Mouse (Mus musculus): ENCODE data around the gene Vstm4.

Gene Vstm4

DNA sequence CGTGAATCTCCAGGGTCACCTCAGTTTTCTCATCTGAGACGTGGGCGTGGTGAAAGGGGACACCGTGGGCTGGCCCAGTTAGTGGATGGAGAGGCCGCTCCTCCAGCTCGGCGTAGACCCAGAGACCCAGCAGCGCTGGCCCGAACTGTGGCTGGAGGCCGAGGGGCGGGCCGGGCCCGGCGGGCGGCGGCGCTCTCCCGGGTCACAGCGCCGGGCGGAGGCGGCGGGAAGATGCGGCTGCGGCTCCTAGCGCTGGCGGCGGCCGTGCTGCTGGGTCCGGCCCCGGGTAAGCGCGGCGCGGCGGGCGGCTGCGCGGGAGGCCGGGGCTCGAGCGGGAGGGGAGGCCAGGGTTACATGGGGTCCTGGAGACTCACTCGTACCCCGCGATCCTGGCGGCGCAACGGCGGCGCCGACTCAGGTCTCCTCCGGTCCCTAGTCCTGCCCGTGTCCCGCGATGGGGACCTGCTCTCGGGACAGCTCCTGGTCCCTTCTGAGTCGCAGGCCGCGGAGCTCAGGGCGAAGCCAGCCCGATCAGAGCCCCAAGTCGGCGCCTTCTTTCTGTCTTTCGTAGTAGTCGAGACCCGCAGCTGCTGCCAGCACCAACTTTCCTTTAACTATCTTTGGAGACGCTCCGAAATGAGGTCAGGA lies at the start of gene Vstm4:
Gene Vstm4 (plus strand): TSS at position 76 of the 648 bp plus-strand sequence.
- DNase-seq (ENCODE audit: low spot score in 2 of 2), result peak; percentile 75 to 83

DNA sequence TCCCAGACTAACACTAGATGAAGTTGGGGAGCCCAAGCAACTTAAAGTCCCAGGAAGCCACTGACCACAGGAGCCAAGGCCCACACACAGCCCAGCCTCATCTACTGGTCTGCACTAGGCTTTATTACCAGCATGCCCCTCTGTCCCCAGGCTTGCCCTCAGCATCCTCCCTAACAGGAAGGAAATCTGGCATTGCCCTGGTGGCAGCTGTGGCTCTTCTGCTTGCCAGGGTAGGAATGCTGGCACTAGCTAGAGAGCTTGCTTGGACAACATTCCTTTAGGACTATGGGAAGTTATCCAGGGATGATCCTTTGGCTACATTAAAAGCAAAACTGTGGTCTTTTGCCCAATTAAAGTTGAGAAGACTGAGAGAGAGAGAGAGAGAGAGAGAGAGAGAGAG lies 46.4 kb upstream of the Vstm4 start:
- DNase-seq (ENCODE audit: low spot score in 2 of 2), result no peak

DNA sequence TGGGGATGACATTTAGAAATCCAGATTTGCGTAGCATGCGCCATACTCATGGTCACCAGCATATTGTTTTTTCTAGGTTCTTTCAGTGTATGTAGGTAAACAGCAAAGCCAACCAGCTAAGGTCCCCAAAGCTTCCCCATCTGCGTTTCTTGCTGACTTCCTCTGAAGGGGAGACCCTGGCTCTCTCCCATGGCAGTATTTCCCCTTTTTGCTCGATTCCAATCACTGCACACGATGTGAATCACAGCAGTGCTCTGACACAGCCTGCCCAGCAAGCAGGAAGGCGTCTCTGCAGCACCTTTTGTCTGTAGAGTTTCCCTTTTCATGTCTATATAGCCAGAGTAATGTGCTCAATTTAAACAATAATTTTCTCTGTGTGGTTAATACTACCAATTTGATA lies 44.1 kb upstream of the Vstm4 start:
- DNase-seq (ENCODE audit: low spot score in 2 of 2), result no peak

DNA sequence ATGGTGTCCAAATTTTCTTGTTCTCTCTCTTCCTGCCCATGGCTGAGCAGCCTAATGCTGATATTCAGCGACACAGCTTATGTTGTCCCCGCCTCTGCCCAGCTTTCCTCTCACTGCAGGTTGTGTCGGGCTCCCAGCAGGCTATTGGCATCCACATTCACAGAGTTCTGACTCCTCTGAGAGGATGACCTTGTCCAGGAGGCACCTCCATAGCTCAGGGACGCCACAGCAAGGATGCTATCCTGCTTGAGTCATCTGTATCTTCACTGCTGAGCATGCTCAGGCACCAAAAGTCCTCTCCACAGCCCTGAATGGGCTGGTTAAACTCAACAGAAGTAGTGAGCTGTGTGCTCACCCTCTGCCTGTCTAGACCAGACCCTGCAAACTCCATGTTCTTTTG lies 41.6 kb upstream of the Vstm4 start:
- DNase-seq (ENCODE audit: low spot score in 2 of 2), result no peak

DNA sequence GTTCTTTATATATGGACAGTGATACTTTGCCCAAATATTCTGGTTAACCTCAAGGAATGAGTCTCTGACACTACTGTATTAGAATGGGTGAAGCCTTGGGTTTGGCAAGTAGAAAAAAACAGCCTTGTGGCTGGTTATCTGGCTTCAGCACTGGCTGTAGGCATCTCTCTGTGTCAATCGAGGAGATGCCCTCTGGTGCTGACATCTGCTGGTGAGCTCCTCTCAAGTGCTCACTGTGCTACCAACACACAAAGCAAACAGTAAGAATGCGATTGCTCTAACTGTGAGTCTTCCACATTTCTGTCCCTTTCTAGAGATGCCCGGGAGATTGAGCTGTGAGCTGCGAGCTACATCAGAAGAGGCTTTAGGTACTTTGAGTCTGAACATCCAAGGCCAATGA lies 40.0 kb upstream of the Vstm4 start:
- DNase-seq (ENCODE audit: low spot score in 2 of 2), result no peak

DNA sequence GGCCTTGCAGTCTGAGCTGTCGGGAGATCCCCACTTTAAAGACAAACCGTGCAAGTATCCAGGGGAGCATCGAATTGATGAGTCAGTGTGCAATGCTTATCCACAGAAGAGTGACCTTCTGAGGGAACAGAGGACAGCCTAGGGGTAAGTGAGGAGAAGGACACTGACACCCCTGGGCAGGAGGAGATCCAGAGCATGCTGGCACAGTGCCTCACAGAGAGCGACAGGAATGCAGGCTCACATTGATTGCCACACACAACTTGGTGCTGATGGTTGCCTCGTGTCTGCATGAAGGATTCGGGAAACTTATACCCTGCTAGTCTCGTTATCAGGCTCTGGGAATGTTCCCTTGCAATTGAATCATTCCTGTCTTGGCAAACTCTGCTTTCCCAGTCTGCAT lies 39.3 kb upstream of the Vstm4 start:
- DNase-seq (ENCODE audit: low spot score in 2 of 2), result no peak

DNA sequence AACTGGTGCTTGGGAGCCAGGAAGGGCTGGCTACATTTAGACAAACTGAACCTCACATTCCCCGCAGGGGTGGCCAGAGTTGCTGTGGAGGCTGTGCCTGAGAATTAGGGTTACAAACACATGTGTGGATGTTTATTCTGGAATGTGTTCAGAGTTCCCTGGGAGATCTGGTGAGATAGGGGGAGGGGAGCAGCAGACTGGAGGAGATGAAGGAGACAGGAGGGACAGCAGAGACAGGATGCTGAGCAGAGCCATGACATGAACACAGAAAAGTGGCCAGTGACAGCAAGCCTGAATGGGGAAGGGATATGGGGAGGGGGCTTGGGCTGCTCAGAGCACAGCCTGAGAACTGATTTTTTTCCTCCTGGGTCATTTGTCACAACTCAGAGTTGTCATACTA lies 37.3 kb upstream of the Vstm4 start:
- no peak for DNase-seq (ENCODE audit: low spot score in 2 of 2)

DNA sequence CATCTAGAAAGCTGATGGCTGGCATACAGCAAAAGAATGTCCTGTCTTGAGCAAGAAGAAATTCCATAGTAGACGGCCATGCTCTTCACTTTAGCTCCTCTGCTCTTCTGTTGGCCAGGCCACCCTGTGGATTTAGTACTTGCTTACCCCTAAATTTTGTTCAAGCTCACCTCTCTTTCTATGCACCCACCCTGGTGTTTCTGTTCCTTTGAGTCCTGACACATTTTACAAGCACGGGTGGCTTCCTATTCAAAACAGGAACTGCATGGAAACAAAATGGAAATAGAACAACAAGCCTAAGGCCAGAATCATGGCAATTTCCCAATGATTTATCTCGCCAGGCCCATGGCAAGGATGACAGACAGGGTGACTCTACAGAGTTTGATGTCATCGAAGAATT lies 33.7 kb upstream of the Vstm4 start:
- no peak for DNase-seq (ENCODE audit: low spot score in 2 of 2)

DNA sequence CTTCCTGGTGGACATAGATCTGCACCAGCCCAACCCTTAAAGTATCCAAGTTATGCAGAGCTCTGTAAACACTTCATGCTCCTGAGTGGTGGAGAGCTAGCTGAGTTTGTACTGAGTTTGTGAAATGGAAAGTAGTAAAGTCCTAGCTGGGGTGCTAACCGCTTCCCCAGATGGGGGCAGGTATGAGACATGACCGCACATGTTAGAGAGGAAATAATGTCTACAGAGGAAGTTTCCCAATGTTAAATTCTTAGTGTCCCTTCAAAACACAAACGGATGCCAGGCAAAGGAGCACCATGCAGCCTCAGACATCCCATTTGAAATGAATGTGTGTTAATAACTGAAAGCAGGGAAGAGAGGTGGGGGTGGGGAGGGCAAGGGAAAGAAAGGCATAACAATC lies 32.7 kb upstream of the Vstm4 start:
- DNase-seq (ENCODE audit: low spot score in 2 of 2), result no peak

DNA sequence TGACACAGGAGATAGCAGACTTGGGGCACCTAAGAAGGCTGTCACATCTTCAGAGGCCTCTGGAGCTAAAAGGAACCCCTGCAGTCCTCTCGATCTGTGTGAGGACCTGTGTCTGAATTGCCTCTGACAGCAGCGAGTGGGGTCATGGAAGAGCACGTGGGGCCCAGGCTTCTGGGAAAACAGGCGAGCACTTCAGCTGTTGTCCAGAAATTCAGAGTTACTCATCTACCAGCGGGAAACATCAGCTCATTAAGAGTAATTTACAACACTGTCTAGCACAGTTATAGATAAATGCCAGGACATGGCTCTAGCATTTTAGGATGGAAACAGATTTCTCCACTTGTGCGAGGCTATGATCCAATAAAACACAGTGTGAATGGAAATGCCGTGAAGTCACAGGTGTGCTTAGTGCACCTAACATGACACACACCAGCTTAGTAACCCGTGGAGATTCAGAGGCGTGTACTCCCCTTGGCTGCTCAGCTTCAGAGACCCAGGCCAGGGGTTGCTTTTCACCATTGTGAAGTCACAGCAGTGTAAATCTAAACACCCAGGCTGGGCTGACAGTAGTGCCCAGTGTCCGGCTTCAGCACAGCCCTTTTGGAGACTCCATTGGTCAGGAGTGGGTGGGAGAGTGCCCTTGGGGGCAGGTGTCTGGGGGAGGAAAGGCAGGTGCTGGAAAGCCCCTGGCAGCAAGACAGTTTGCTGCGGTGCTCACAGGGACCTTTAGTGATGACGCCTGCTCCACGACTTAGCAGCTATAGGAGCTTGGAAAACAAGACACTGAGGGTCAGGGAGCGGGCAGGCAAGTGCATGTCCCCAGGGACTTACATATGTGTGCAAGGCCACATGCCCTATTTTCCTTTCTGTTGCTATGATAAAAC lies 32.0 kb upstream of the Vstm4 start:
- peak in 1 of 2 experiments; percentile 56 for DNase-seq (ENCODE audit: low spot score in 2 of 2)

DNA sequence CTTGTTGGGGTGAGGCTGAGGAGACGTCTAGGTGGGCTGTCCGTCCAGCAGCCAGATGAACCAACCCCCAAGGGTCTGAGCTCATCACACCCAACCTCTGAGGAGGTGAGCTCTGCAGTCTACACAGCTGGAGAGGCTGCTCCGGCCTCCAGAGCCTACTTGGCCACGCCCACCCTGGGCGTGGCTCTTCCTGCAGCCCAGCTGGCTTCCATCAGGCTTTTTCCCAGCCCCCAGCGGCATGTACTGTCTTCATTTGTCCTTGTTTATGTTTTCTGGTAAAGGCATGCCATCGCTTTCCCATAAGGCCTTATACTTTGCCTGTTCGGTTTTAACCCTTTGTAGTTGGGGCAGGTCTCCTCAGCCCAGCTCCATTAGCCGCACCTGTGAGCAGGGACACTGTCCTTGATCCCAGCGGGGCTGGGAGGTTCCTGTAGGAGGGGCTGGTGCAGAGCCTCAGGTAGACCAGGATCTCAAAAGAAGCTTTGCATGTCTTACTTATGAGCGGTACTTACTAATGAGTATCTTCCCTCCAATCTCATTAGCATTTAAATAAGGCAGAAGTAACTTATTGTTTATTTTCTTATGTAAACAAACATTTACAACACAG lies 31.0 kb upstream of the Vstm4 start:
- peak; percentile 68 to 74 for DNase-seq (ENCODE audit: low spot score in 2 of 2)

DNA sequence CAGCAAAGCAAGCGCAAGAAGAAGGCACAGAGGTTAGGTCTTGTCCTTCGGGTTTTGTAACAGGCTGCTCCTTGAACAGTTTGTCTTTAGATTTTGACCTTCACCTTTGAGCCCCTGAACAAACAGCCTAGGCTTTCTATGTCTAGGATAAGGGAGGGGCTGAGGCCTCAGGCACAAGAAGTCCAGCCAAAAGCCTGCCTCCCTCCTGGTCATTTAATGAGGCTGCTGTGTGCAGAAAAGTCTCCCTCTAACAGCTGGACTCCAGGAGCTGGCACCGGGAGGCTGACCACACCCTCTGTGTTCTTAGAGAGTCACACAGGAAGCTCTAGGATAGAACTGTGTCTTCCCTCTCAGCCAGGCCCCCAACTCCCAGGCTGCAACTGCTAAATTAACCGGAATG lies 29.4 kb upstream of the Vstm4 start:
- DNase-seq (ENCODE audit: low spot score in 2 of 2), result peak; percentile 62 to 74

DNA sequence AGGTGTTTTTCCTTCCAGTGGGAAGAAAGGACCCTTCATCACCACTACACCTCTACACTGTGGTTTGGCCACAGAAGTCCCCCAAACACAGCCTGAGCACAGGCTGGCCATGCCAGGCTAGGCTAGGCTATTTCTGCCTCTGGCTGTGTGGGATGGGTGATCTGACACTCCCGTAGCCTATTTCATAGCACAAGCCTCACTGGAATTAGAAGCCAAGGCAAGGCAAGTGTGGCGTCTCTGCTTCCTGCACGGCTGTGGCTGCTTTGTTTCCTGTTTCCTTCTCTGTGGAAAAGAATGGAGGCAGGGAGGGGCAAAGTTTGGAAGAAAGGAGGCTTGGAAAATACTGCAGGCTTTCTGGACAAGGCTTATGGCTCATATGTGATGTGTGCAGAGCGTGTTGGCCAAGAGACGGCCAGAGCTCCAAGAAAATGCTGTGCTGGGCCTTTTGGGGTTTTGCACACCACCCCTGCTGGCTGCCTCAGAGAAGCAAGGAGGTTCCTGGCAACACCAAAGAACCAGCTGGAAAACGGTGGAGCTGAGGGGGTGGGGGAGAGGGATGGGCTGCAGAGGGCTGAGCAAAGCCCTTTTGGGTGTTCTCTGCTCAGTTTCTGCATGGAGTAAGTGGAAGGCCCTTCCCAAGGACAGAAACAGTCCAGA lies 28.4 kb upstream of the Vstm4 start:
- DNase-seq (ENCODE audit: low spot score in 2 of 2), result peak; percentile 58 to 61

DNA sequence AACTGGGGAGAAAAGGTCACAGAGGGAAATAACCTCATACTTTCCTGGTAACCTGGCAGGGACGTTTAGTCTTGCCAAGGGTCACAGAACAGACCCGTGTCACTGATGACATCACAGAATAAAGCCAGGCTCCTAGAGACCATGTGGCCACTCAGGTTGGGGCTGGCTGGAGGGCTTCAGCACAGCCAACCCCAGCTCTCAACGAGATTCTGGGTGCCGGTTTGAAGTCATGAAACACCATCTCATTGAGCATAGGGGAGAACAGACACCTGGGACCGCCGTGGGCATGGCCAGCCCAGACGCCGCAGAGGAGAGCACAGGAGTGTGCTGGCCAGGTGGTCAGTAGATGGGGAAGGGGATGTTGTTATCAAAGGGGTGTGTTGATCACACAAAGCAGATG lies 22.7 kb upstream of the Vstm4 start, which contains the start of gene Fam170b:
Gene Fam170b (plus strand): TSS at position 116 of the 400 bp plus-strand sequence.
- DNase-seq (ENCODE audit: low spot score in 2 of 2), result peak in 1 of 2 experiments; percentile 51

DNA sequence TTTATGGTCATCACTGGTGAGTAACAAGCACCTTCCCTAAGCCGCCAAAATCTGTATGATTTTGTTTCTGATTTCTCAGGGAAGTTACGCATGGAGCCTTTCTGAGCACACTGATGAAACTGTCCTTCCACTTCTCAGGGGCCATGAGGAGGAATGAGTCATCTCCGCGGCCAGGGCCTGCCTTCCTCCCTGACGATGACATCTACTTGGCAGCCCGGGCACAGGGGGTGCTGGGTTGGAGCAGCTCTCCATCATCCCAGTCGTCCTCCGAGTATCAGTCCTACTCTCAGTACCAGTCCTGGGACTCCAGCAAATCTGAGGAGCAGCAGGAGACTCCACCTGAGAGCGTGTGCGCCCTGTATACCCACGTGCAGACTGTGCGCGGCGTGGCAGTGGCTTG lies 21.4 kb upstream of the Vstm4 start:
- peak in 1 of 2 experiments; percentile 56 for DNase-seq (ENCODE audit: low spot score in 2 of 2)

DNA sequence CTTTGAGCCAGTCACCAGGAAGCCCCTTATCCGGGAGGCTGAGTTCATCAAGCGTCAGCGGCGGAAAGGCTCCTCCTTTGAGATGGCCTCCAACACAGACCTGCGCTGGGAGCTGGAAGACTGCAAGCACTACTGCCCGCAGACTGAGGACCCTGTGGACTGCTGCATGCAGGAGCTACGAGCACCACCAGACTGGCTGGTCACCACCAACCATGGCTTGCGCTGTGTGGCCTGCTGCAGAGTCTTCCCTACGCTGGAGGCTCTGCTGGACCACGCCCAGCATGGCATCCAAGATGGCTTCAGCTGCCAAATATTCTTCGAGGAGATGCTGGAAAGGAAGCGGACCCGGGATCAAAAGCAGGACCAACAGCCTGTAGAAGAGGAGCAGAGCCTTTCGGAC lies 21.0 kb upstream of the Vstm4 start:
- DNase-seq (ENCODE audit: low spot score in 2 of 2), result peak in 1 of 2 experiments; percentile 59

DNA sequence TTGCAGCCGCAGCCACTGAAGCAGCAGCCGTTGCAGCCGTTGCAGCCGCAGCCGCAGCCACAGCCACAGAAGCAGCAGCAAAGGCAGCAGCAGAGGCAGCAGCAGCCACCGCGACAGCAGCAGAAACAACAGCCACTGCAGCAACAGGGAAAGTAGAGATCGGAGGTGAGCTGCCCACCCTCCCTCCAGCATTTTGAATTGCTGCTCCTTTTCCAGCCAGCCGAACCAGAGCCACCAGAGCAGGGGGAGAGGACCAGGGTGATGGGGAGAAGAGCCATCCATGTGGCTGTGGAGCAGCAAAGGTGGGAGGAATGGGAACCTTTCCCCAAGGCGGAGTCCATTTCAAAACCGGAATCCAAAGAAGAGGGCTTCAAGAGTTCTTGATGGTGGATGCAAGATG lies 20.4 kb upstream of the Vstm4 start:
- peak in 1 of 2 experiments; percentile 50 for DNase-seq (ENCODE audit: low spot score in 2 of 2)

DNA sequence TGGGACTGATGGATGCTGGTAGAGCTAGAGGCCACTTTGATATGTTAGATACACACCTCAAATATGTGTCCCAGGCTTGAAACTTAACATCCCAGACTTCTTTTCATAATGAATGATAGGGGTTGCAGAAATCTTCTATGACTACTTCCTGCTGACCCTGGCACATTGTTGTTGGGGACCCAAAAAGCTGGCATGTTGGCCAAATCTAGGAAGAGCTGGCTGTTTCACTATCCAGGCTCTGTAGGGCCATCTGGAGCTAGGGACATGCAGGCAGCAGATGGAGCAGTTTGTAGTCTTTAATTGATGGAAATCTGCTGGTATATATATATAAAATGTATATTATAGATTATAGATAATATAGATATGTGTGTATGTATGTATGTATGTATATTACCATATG lies 14.5 kb upstream of the Vstm4 start:
- peak in 1 of 2 experiments; percentile 10 for DNase-seq (ENCODE audit: low spot score in 2 of 2)

DNA sequence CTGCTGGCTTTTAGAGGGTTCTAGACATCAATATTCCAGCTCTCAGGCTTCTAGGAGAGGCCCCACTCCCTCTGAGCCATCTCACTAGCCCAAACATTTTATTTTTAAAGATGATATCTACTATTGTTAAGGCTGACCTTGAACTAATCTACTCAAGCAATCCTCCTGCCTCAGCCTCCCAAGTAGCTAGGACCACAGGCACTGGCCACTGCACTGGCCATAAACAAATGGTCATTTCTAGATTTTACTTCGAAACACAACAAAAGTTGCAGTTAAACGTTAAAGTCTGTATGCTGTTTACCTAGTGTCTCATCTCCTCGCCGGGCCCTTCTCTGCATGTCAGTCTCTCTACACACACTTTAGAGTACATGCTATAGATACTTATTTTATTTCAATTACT lies 2.5 kb upstream of the Vstm4 start:
- DNase-seq (ENCODE audit: low spot score in 2 of 2), result no peak

DNA sequence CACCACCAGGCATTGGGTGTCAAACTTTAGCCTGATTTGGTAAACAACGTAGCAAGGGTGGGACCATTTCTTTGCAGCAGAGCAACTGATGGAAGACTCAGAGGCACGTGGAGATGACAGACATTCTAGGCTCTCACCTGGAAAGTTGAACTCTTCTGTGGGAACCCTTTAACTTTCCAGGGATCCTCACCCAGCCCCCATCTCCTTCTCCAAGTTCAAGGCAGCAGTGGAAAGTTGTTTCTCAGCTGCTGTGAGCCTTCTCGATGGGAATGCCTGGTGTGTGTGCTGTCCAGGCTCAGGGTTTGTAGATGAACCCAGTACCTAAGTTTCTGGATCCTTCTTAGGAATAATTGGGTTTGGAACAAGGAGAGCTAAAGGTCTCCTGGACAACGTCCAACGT lies 310 bp upstream of the Vstm4 start:
- no peak for DNase-seq (ENCODE audit: low spot score in 2 of 2)

DNA sequence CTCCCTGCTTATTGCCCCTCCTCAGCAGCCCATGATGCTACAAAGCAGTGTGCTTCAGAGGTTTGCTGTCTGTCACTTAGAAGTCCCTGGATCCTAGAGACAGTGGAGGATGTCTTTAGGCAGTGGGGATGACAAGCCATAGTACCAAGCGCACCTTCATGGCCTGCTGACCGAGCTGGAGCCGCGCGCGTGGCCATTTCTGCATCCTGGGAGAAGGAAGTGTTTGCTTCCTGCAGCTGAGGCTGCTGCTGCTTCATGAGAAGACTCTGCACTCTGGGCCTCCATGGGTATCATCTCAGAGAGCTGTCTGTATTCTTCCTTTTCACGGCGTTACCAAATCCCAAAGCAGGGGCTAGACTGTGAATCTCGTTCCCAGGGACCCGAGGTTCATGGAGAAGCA lies 1.8 kb downstream of the Vstm4 start:
- DNase-seq (ENCODE audit: low spot score in 2 of 2), result peak in 1 of 2 experiments; percentile 45

DNA sequence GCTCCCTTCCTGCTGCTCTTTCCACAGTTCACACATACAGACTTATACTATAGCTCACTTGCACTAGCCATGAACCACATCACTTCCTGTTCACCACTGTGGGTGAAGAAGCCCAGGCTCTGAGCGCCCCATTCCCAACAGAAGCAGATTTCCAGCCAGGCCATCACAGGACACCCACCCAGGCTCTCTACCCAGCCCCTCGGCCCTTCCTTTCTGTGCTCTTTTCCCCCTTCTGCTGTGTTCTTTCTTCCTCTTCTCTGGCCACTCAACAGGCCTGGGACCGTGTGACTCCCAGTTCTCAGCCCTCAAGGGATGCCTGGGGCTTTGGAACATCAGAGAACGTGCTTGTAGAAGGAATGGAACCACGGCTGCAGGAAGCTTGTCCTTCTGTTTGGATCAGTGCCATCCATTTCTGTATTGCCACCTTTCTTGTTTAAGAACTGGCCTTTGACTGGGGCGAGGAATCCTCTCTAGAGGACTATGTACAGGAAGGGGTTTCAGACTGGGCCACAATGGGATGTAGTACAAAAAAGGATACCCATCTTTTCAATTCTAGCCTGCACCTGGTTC lies 2.5 kb downstream of the Vstm4 start:
- DNase-seq (ENCODE audit: low spot score in 2 of 2), result peak in 1 of 2 experiments; percentile 51
